In the genomic region with DNA sequence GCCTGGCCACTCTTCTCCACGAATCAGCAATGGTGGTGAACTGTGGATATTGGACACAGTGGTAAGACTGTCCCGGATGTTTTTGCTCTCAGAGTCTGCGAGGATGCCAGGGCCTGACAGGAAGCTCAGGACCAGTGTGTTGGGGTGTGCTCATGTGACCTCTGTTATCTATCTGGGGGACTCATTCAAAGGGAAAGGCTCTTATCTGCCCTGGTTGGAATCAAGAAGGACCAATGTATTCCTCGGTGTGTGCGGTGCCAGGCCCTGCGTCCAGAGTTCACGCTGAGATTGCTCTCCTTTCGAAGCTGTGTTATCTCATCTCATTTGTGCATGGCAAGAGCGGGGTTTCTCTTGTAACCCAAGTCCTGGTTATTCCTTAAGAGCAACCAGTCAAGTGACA, we compare ENCODE assay signal across 24 mouse cellular contexts. TPM values are rescaled to one million over a fixed set of nuclear protein-coding genes. Genes with fewer than 3 reads are reported as not detected.
"Had no signal": no experiment of that assay in that cellular context is flagged by ENCODE, and none has a peak within 500 bp of the region (broad histone marks: within the 10 kb centered on the region; RNA-seq: fewer than 3 reads in every experiment).

No protein-coding gene starts in this region.

- H3K9me3 ChIP-seq: kidney, embryonic 15.5 days; limb, embryonic 12.5 days; limb, embryonic 15.5 days; lung, embryonic 15.5 days; megakaryocyte, embryonic 14.5 days; midbrain, embryonic 10.5 days; neural tube, embryonic 12.5 days; neural tube, embryonic 15.5 days; stomach, embryonic 15.5 days had no signal

- H3K4me2 ChIP-seq: kidney, embryonic 15.5 days; limb, embryonic 12.5 days; limb, embryonic 15.5 days; lung, embryonic 15.5 days; neural tube, embryonic 12.5 days; neural tube, embryonic 15.5 days; stomach, embryonic 15.5 days had no signal

- H3K4me3 ChIP-seq: kidney, embryonic 15.5 days; limb, embryonic 12.5 days; limb, embryonic 15.5 days; lung, embryonic 15.5 days; megakaryocyte, embryonic 14.5 days; midbrain, embryonic 10.5 days; neural tube, embryonic 12.5 days; neural tube, embryonic 15.5 days; stomach, embryonic 15.5 days had no signal

- H3K9ac ChIP-seq: kidney, embryonic 15.5 days; limb, embryonic 12.5 days; limb, embryonic 15.5 days; liver, embryonic 14.5 days; lung, embryonic 15.5 days; neural tube, embryonic 12.5 days; neural tube, embryonic 15.5 days; stomach, embryonic 15.5 days had no signal

- H3K36me3 ChIP-seq: kidney, embryonic 15.5 days; limb, embryonic 12.5 days; limb, embryonic 15.5 days; lung, embryonic 15.5 days; midbrain, embryonic 10.5 days; neural tube, embryonic 12.5 days; neural tube, embryonic 15.5 days; stomach, embryonic 15.5 days had no signal

- H3K27ac ChIP-seq: kidney, embryonic 15.5 days; limb, embryonic 12.5 days; limb, embryonic 15.5 days; liver, embryonic 14.5 days; lung, embryonic 15.5 days; midbrain, embryonic 10.5 days; neural tube, embryonic 12.5 days; neural tube, embryonic 15.5 days; stomach, embryonic 15.5 days had no signal

- DNase-seq: kidney, adult 11 months; kidney, postnatal 14 days; kidney, postnatal 4 days; left cerebral cortex, postnatal 4 days; lung, adult 18-20 months; lung, postnatal 10 days; lung, postnatal 36 days; midbrain, embryonic 14.5 days; right cerebral cortex, adult 18-20 months; right cerebral cortex, postnatal 14 days; right cerebral cortex, postnatal 4 days; spleen, adult 18-20 months; thymus, adult 18-20 months; thymus, postnatal 36 days had no signal

- H3K4me1 ChIP-seq: kidney, embryonic 15.5 days; limb, embryonic 12.5 days; limb, embryonic 15.5 days; lung, embryonic 15.5 days; midbrain, embryonic 10.5 days; neural tube, embryonic 12.5 days; neural tube, embryonic 15.5 days; stomach, embryonic 15.5 days had no signal

- H3K27me3 ChIP-seq: kidney, embryonic 15.5 days; limb, embryonic 12.5 days; limb, embryonic 15.5 days; lung, embryonic 15.5 days; neural tube, embryonic 12.5 days; neural tube, embryonic 15.5 days; stomach, embryonic 15.5 days had no signal

RNA-seq across cellular contexts. Expression of a gene that starts 47.1 kb away (rescaled TPM):
- polyA plus RNA-seq: midbrain, embryonic 10.5 days had no signal
